Mouse (Mus musculus): ENCODE measurements around the gene Emid1. TPM values are rescaled to one million over a fixed set of nuclear protein-coding genes. Genes with fewer than 3 reads are reported as not detected.

Emid1 gene
- 1 to 10 TPM; 8.7 to 9.4 TPM for total RNA-seq (2021)
- long read RNA-seq, experiment 1, transcript Emid1-201 (15 exons, 1,947 nt): major isoform, 15 of 31 reads
- long read RNA-seq, experiment 1, partial matches to known transcripts: 3 of 31 reads
- long read RNA-seq, experiment 1, other reads (novel, unspliced or antisense): 13 of 31 reads
- long read RNA-seq, experiment 2, transcript Emid1-201 (15 exons, 1,947 nt): major isoform, 9 of 28 reads
- long read RNA-seq, experiment 2, partial matches to known transcripts: 3 of 28 reads
- long read RNA-seq, experiment 2, other reads (novel, unspliced or antisense): 16 of 28 reads

- peak; percentile 46 for DNase-seq
Measured at GRCm38 (mm10) chr11:5151680-5152337, at the start of gene Emid1. Gene Emid1 (minus strand): TSS chr11:5152257.

GRCm38 (mm10) chr11:5199879-5200278 lies 47.8 kb upstream of the Emid1 start:
- DNase-seq: no peak

- peak; percentile 32 for DNase-seq
Measured at GRCm38 (mm10) chr11:5197068-5197467, 45.0 kb upstream of the Emid1 start.

GRCm38 (mm10) chr11:5196583-5196982 lies 44.5 kb upstream of the Emid1 start:
- no peak for DNase-seq

GRCm38 (mm10) chr11:5193576-5193881 lies 41.5 kb upstream of the Emid1 start:
- no peak for DNase-seq

- no peak for DNase-seq
Measured at GRCm38 (mm10) chr11:5192840-5193575, 41.0 kb upstream of the Emid1 start.

GRCm38 (mm10) chr11:5192084-5192516 lies 40.0 kb upstream of the Emid1 start:
- no peak for DNase-seq

GRCm38 (mm10) chr11:5189239-5189933 lies 37.3 kb upstream of the Emid1 start:
- DNase-seq: no peak

GRCm38 (mm10) chr11:5188170-5188569 lies 36.1 kb upstream of the Emid1 start:
- peak; percentile 29 for DNase-seq

GRCm38 (mm10) chr11:5184832-5185231 lies 32.8 kb upstream of the Emid1 start:
- no peak for DNase-seq

GRCm38 (mm10) chr11:5184250-5184649 lies 32.2 kb upstream of the Emid1 start:
- no peak for DNase-seq

- no peak for DNase-seq
Measured at GRCm38 (mm10) chr11:5182870-5183269, 30.8 kb upstream of the Emid1 start.

- DNase-seq: peak; percentile 93
Measured at GRCm38 (mm10) chr11:5181850-5182404, 29.9 kb upstream of the Emid1 start.

GRCm38 (mm10) chr11:5179391-5179790 lies 27.3 kb upstream of the Emid1 start:
- no peak for DNase-seq

GRCm38 (mm10) chr11:5177171-5177570 lies 25.1 kb upstream of the Emid1 start:
- no peak for DNase-seq

GRCm38 (mm10) chr11:5176685-5177084 lies 24.6 kb upstream of the Emid1 start:
- DNase-seq: no peak

- DNase-seq: no peak
Measured at GRCm38 (mm10) chr11:5175866-5176265, 23.8 kb upstream of the Emid1 start.

GRCm38 (mm10) chr11:5175141-5175540 lies 23.1 kb upstream of the Emid1 start:
- no peak for DNase-seq

GRCm38 (mm10) chr11:5172861-5173260 lies 20.8 kb upstream of the Emid1 start:
- no peak for DNase-seq

- DNase-seq: no peak
Measured at GRCm38 (mm10) chr11:5167311-5167710, 15.3 kb upstream of the Emid1 start.

- peak; percentile 35 for DNase-seq
Measured at GRCm38 (mm10) chr11:5165471-5165916, 13.4 kb upstream of the Emid1 start.

- no peak for DNase-seq
Measured at GRCm38 (mm10) chr11:5164310-5164709, 12.3 kb upstream of the Emid1 start.

Measured in adrenal gland, postnatal 10 days (tissue).